ENCODE assay signal across 8 mouse cellular contexts in genomic region chrX:136666762-136667464, GRCm38 (mm10). TPM values are rescaled to one million over a fixed set of nuclear protein-coding genes. Genes with fewer than 3 reads are reported as not detected.
DNase-seq lines count a peak whose midpoint lies in the region; ATAC-seq and TF ChIP-seq lines count a peak whose summit lies in the region.
"Not testable (repeated sequence)": the region's sequence is repeated elsewhere in the genome, so short reads cannot be mapped to it uniquely, and the experiment has no call there.

No protein-coding gene starts in this region.

- TF ChIP-seq CTCF in ES-Bruce4 (IDR thresholded peaks at IDR 0.05; ENCODE audit: low read depth, low read length); kidney, adult 2 months (conservative IDR thresholded peaks at IDR 0.05; ENCODE audit: insufficient read depth, insufficient read length, low read depth, low read length): not testable (repeated sequence)

- intact Hi-C loops in left cerebral cortex, postnatal 4 days (cut with DNase I) = not testable (repeated sequence)

- H3K4me2 ChIP-seq in embryonic facial prominence, embryonic 15.5 days (replicated peaks) = peak overlapping the region; percentile 49
- peak overlapping the region; percentile 79 for H3K4me2 ChIP-seq in heart, embryonic 12.5 days

- ATAC-seq in embryonic facial prominence, embryonic 15.5 days (ENCODE audit: insufficient number of reproducible peaks, low FRiP score, low TSS enrichment, low read depth); heart, embryonic 12.5 days (ENCODE audit: insufficient number of reproducible peaks, low FRiP score): not testable (repeated sequence)
- ATAC-seq in megakaryocyte-erythroid progenitor cell, adult 5-6 weeks (replicated peaks; ENCODE audit: low FRiP score, low TSS enrichment, poor library complexity, severe bottlenecking) = peak; percentile 61

- not testable (repeated sequence) for H3K9me3 ChIP-seq in ES-Bruce4 (replicated peaks; ENCODE audit: control insufficient read depth, insufficient read depth, low read length, poor library complexity, severe bottlenecking); embryonic facial prominence, embryonic 15.5 days (replicated peaks); heart, embryonic 12.5 days (replicated peaks)

- TF ChIP-seq POLR2A in ES-Bruce4 (IDR thresholded peaks at IDR 0.05; ENCODE audit: insufficient read depth, low read length); kidney, adult 2 months (IDR thresholded peaks at IDR 0.05; ENCODE audit: low read depth, low read length): not testable (repeated sequence)

- H3K27me3 ChIP-seq in ES-Bruce4 (ENCODE audit: control insufficient read depth, insufficient read depth, low read length, poor library complexity, severe bottlenecking); embryonic facial prominence, embryonic 15.5 days; heart, embryonic 12.5 days (replicated peaks); kidney, adult 2 months (replicated peaks; ENCODE audit: control insufficient read depth, insufficient read depth, low read length): not testable (repeated sequence)

- H3K9ac ChIP-seq in ES-Bruce4 (ENCODE audit: low read depth, poor library complexity, severe bottlenecking); embryonic facial prominence, embryonic 15.5 days: not testable (repeated sequence)
- peak overlapping the region; percentile 22; the same call in 1 of the 2 replicates for H3K9ac ChIP-seq in heart, embryonic 12.5 days

- WGBS in embryonic facial prominence, embryonic 15.5 days = 25% methylated on average over 23 of the region's 24 CpGs
- WGBS in heart, embryonic 12.5 days = 24% methylated on average over 24 of the region's 24 CpGs
- 4% methylated on average over 23 of the region's 24 CpGs for WGBS in kidney, adult 2 months

- peak; percentile 32 for DNase-seq in cerebellum, adult 8-10 months
- DNase-seq in kidney, adult 2 months = not testable (repeated sequence)
- peak; percentile 23 for DNase-seq in left cerebral cortex, postnatal 4 days
- DNase-seq in retina, postnatal 1 day = peak; percentile 36

- peak overlapping the region; percentile 60 for H3K4me3 ChIP-seq in ES-Bruce4 (ENCODE audit: low read depth, low read length)
- peak overlapping the region; percentile 45 for H3K4me3 ChIP-seq in embryonic facial prominence, embryonic 15.5 days (replicated peaks)
- H3K4me3 ChIP-seq in heart, embryonic 12.5 days = peak overlapping the region; percentile 51
- peak overlapping the region; percentile 41 for H3K4me3 ChIP-seq in kidney, adult 2 months (ENCODE audit: insufficient read depth, low read depth, low read length)

- TF ChIP-seq EP300 in ES-Bruce4 (IDR thresholded peaks at IDR 0.05; ENCODE audit: insufficient read depth, low read depth, low read length) = not testable (repeated sequence)

- not testable (repeated sequence) for H3K4me1 ChIP-seq in ES-Bruce4 (ENCODE audit: control insufficient read depth, insufficient read depth, low read length); embryonic facial prominence, embryonic 15.5 days; heart, embryonic 12.5 days (replicated peaks); kidney, adult 2 months (ENCODE audit: control insufficient read depth, insufficient read depth, low read length)

- not testable (repeated sequence) for H3K36me3 ChIP-seq in ES-Bruce4 (ENCODE audit: control insufficient read depth, insufficient read depth, low read length, poor library complexity, severe bottlenecking); embryonic facial prominence, embryonic 15.5 days; heart, embryonic 12.5 days; kidney, adult 2 months (ENCODE audit: control insufficient read depth, insufficient read depth, low read length)

- H3K27ac ChIP-seq in ES-Bruce4 (ENCODE audit: insufficient read depth, low read length); embryonic facial prominence, embryonic 15.5 days (replicated peaks); heart, embryonic 12.5 days (ENCODE audit: poor library complexity, severe bottlenecking); kidney, adult 2 months (ENCODE audit: insufficient read depth, low read depth, low read length): not testable (repeated sequence)

RNA-seq across cellular contexts. Expression of gene Tceal1, which starts 40.9 kb away (rescaled TPM):
- 2.4 and 3.1 TPM in 2 replicates for polyA plus RNA-seq in ES-Bruce4 (2011; ENCODE audit: insufficient read depth, insufficient read length, low read depth, missing spikeins)
- 13.8 and 14.9 TPM in 2 replicates for polyA plus RNA-seq in embryonic facial prominence, embryonic 15.5 days (2015; fragmentation: Nextera tagmentation; extraction: Ambion mirVana)
- polyA plus RNA-seq in heart, embryonic 12.5 days (2016; fragmentation: Nextera tagmentation; extraction: Ambion mirVana) = 8.7 and 9.3 TPM in 2 replicates
- polyA plus RNA-seq in kidney, adult 2 months (2012; rRNA removed) = 1.3 and 1.6 TPM in 2 replicates
- 10 to 100 TPM; 12.5 to 14.2 TPM for total RNA-seq in left cerebral cortex, postnatal 4 days (2021)
- 0.42 and 2.9 TPM in 2 replicates for total RNA-seq in megakaryocyte-erythroid progenitor cell, adult 5-6 weeks (2014; fragmentation: Nextera tagmentation)
- 3.7 and 6.7 TPM in 2 replicates for total RNA-seq in megakaryocyte-erythroid progenitor cell, adult 5-6 weeks (2017)
